Mouse (Mus musculus) liver, embryonic 14 days (tissue): Measurements from ENCODE around the gene Slc26a5. TPM values are rescaled to one million over a fixed set of nuclear protein-coding genes. Genes with fewer than 3 reads are reported as not detected.

Experiments used
- polyA plus RNA-seq: library from polyadenylated mRNA; depleted of rRNA; stranded (reverse); fragments of >200 nt; gene quantifications from 2 replicates; pipeline ENCODE4 v1.2.3, GENCODE M21; 2012; rRNA removed

Gene Slc26a5
- polyA plus RNA-seq: 0.01 TPM in 1 of 2 replicates, not detected in the other

DNA sequence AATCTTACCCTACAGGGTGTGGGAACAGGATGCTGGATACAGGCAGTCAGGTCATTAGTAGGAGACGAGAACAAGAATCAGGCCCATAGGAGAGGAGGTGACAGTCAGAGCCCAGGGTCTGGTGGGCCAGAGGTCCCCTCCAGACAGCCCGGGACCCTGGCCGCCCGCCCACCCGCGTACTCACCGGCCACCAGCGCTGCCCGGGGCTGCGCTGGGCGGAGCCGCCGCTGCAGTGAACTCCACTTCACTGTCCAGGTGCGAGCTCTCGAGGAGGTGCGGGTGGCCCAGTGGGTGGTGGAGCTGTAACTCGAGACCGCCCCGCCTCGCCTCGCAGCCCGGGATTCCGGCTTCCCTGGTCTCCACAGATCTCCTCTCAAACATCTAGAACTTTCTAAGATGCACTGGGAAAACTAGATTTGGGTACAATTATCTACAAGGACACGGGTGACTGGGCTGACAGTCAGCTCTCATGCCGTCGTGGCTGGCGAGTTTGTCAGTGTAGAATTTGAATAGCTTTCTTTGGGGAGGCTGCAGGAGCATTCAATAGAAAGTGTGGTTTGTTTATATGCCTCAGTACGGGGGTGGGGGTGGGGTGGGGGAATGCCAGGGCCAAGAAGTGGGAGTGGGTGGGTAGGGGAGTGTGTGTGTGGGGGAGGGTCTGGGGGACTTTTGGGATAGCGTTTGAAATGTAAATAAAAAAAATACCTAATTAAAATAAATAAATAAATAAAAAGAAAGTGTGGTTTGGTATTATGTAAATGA, at the start of gene Slc26a5:
Slc26a5 (minus strand) TSS at position 259 of the 762 bp plus-strand sequence.

GRCm38 (mm10) chr5:21785053-21785452, 80.4 kb downstream of the Slc26a5 start, which contains the start of the genes Dnajc2 and Psmc2:
Dnajc2 (minus strand) TSS chr5:21785251.
Psmc2 (plus strand) TSS chr5:21785283.

Other genes with a start within 250 kb of the Slc26a5 start
- gene Fbxl13, start 220.0 kb downstream of the Slc26a5 start, polyA plus RNA-seq: 0.12 and 0.15 TPM in 2 replicates
- 8.6 and 10.5 TPM in 2 replicates for gene Armc10, start 219.8 kb downstream of the Slc26a5 start, polyA plus RNA-seq
- gene Napepld, start 164.2 kb downstream of the Slc26a5 start, polyA plus RNA-seq: 1.3 TPM in 2 replicates
- gene Pmpcb, start 128.5 kb downstream of the Slc26a5 start, polyA plus RNA-seq: 37.6 and 41.4 TPM in 2 replicates
- 17.4 and 17.8 TPM in 2 replicates for gene Dnajc2, start 80.4 kb downstream of the Slc26a5 start, polyA plus RNA-seq
- 59.9 and 69.4 TPM in 2 replicates for gene Psmc2, start 80.3 kb downstream of the Slc26a5 start, polyA plus RNA-seq